Mouse (Mus musculus): ENCODE measurements around the gene Gm36210.

DNA sequence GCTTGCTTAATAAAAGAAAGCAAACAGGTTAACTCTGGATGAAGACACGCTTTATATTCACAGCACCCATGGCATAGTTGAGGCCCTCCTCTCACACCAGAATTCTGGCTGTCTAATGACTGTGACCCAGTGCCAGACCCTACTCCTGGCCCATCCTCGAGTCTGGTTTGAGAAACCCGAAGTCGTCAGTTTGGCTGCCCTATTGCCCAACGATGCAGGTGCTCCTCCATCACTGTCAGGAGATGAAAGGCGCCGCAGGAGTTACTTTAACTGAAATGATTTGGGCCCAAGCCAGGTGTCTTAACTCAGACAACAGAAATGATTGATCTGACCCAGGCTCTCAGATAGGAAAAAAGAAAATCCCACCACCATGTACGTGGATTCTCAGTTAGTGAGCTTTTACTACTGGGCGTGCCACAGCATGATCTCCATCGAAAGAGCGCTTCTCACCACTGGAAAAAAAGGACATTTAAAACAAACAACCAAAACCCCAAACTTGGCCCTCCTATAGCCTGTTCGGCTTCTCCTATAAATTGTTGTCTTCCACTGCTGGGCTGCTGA lies 46.8 kb downstream of the Gm36210 start:
- TF ChIP-seq CTCF (IDR thresholded peaks at IDR 0.05; ENCODE audit: low read depth, low read length) (no peak), POLR2A (IDR thresholded peaks at IDR 0.05; ENCODE audit: borderline replicate concordance, low read depth, low read length) (no peak)

Measured in bone marrow macrophage, adult 2 months (primary cell).